Mouse (Mus musculus): ENCODE measurements around the gene Ccdc86.
A peak's percentile ranks its signal among the peaks of the same experiment; 100 is the strongest.

The Ccdc86 gene

DNA sequence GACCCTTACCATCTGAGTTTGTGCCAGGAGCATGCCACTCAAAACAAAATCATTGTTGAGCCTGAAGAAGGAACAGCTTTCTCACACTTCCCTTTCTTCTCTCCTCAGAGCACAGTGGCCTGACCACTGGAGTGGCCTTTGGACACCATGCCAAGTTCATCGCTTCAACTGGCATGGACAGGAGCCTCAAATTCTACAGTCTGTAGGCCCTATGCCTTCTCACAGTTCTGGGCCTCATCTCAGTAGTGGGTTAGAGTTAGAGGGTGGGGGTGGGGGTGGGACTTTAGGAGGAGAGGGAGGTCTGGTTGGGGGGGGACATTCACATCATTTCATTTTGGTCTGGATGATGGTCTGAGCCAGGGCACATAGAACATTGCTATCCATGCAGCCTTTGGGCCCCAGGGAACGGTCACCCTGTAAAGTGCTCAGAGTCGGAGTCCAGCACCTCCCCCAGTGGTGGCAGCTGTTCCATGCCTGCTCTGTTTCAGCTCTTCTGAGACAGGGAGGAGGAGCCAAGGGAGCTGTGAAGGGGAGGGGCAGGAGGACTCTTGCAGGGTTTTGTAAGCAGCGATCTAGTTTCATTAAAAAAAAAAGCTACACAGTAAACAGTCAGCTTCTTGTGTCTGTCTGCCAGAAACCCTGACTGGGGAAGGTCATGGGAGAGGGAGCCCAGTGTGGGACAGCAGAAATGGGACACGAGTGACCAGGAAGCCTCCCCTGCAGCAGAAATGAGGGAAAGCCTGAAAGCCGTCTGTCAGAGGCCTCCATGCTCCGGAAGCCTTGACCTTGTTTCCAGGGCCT is 43.9 kb downstream of the Ccdc86 start:
- DNase-seq = peak; percentile 85

- no peak for DNase-seq
Measured at GRCm38 (mm10) chr19:10904512-10904911, 44.6 kb downstream of the Ccdc86 start.

- DNase-seq = no peak
Measured at GRCm38 (mm10) chr19:10901046-10901445, 48.0 kb downstream of the Ccdc86 start.

DNA sequence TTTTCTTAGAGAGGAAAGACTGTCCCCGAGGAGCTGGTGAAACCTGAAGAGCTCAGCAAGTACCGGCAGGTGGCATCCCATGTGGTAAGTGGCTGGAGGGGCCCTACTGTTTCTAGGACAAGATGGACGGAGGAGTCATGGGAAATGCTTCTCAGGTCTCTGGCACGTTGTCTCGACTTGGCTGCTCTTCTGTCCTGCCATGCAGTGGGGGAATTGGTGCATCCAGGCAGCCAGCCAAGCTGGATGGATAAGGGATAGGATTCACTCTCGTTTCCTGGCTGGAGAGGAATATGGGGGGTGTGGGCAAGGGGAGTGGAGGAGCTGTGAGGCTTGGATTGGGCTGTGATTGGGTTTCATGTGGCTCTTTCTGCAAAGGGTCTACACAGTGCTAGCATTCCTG is 48.8 kb downstream of the Ccdc86 start:
- no peak for DNase-seq

DNA sequence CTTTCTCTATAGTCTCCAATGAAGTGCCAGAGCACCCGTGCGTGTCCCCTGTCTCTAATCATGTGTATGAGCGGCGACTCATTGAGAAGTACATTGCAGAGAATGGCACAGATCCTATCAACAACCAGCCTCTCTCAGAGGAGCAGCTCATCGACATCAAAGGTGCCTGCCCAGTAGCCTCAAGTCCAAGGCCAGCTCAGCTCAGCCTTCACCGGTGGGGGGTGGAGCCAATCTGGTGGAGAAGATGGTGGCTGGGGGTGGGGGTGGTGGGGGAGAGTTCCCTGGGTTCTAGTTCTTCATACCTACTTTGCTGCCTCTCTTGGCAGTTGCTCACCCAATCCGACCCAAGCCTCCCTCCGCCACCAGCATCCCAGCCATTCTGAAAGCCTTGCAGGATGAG is 51.6 kb downstream of the Ccdc86 start:
- DNase-seq = no peak

DNA sequence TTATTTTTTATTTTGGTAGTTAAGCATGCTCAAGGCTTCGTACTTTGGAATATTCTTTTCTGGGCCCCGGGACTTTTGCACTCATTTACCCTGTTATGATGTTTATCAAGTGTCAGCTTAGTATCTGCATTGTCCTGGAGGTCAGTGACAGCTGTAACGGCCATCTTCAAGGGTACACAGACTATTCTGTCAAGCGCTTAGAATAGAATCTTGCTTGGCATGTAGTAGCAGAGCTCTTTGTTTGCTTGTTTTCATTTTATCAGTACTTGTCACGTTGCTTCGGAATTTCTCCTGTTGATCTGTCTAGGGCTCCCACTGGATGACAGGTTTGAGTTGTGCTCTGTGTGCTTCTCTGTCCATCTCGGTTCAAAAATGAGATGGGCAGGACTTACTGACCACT is 52.2 kb downstream of the Ccdc86 start:
- no peak for DNase-seq

DNA sequence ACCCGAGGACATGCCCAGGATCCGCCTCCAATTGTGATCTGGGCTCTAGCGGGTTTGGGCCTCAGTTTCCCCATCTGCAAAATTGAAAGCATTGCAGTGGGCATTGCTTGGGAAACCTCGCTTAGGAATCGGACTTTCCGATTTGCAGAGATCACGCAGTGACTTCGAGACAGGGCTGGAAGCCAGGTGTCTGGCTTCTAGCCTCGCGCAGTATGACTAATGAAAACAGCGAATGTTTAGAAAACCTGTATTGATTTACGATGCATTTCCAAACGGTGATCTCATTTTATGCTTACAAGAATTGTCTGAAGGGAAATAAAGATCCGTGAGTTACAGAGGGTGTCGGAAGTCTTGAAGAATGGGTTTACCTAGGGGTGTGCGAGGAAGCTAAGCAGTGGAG is 53.4 kb downstream of the Ccdc86 start:
- DNase-seq = no peak

GRCm38 (mm10) chr19:10895016-10895528 is 54.0 kb downstream of the Ccdc86 start, which contains the start of gene Prpf19:
TSS of gene Prpf19 (plus strand) at chr19:10895231.
- peak; percentile 99 for DNase-seq

DNA sequence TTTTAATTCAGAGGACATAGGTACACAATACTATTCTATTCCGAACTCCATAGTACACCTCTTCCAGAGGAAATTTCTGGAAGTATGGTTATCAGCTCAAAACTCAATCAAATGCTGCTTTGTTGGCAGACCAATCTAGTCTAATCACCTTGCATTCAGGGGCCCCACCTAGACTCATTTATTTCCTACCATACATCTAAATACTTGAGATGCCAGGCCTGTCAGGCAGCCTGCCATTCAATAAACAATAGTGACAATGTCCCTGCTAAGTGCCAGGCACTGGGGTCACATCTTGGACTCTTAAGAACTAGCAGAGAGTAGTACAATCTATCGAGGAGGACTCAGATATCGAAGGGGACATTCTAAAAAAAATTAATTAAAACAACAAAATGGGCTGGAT is 56.9 kb downstream of the Ccdc86 start:
- no peak for DNase-seq

Measured in kidney, postnatal 10 days (tissue).